Mouse (Mus musculus) lung, adult 2 months (tissue): ENCODE results near the gene Wnt5b. TPM values are rescaled to one million over a fixed set of nuclear protein-coding genes. Genes with fewer than 3 reads are reported as not detected.

Experiments used
- DNase-seq: peaks from one replicate; pipeline ENCODE4 v3.0.0; 2022
- H3K4me1 ChIP-seq: fragments of 200-500 bp; 2 replicates; pipeline ENCODE4 v1.6.1; 2011; ENCODE audit warnings: low read length; ENCODE audit not compliant: control insufficient read depth, insufficient read depth
- H3K4me3 ChIP-seq: fragments of 200-500 bp; replicated peaks from 2 replicates; pipeline ENCODE3; 2011; ENCODE audit warnings: low read depth, mild to moderate bottlenecking, control low read depth, low read length; ENCODE audit errors: extremely low read depth
- CTCF ChIP-seq: fragments of 200-500 bp; IDR thresholded peaks from 2 replicates; pipeline ENCODE4 v1.5.1; 2011; ENCODE audit warnings: mild to moderate bottlenecking, low read length, control low read depth; ENCODE audit not compliant: insufficient read depth
- POLR2A ChIP-seq: fragments of 200-500 bp; IDR thresholded peaks from 2 replicates; pipeline ENCODE4 v1.6.1; 2011; ENCODE audit warnings: low read depth, mild to moderate bottlenecking, control low read depth, low read length, borderline replicate concordance; ENCODE audit errors: extremely low read depth
- WGBS: fragments of 180-500 bp; shearing (Covaris S2); methylation state at CpG from one replicate; pipeline ENCODE4 v1.1.7; 2018; 5-methylcytosine and 5-hydroxymethylcytosine counted together
- polyA plus RNA-seq: library from polyadenylated mRNA; depleted of rRNA; stranded (reverse); fragments of >200 nt; gene quantifications from 2 replicates; pipeline ENCODE4 v1.2.3, GENCODE M21; 2012

Wnt5b gene
- polyA plus RNA-seq, 1 experiment, result 3.2 TPM

GRCm38 (mm10) chr6:119467785-119468059 is 76.4 kb downstream of the Wnt5b start:
- 82% methylated on average over 2 of the region's 2 CpGs for WGBS
- H3K4me3 ChIP-seq, result no peak overlapping the region
- H3K4me1 ChIP-seq, result no peaks in the 10 kb centered on the region
- DNase-seq, result no peak
- TF ChIP-seq CTCF, result no peak
- no peak for TF ChIP-seq POLR2A

DNA sequence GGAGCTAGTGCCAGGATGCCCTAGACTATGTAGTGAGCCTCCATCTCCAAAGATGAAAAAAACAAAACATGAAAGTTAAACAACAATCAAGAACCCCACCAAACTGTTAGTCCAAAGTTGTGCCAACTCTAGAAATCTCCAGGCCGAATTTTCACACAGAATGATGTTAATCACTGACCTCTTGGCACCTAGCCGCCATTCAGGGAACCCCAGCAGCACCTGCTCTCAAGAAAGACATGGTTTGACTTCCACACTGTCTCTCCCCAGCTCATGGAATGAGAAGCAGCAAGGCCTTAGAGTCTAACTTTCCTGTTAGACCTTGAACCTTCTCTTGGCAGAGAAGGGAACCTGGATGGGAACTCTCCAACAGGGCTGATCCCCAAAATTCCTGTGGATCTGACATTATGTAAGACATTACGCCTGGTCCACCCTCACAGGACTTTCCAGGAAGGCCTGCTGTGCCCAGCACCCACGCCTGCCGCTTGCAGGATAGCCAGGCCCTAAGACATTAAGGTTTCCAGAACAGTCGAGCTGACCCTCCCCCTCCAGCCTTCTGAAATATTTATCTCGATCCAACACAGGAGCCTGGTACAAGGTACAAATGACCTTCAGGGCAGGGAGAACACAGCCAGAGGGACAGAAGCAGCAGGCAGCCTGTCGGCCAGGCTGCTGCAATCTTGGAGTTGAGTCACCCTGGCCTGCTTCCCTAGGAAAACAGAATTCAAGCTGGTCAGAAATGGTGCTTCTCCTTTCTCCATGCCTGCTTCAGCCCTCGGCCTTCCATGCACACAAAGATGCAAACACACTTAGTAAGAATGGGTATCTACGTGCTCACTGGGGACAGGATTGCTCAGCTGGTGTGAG is 77.0 kb downstream of the Wnt5b start:
- WGBS, result 58% methylated on average over 10 of the region's 10 CpGs
- TF ChIP-seq POLR2A, result no peak
- TF ChIP-seq CTCF, result no peak
- H3K4me3 ChIP-seq, result no peak overlapping the region
- H3K4me1 ChIP-seq, result no peaks in the 10 kb centered on the region
- DNase-seq, result no peak

DNA sequence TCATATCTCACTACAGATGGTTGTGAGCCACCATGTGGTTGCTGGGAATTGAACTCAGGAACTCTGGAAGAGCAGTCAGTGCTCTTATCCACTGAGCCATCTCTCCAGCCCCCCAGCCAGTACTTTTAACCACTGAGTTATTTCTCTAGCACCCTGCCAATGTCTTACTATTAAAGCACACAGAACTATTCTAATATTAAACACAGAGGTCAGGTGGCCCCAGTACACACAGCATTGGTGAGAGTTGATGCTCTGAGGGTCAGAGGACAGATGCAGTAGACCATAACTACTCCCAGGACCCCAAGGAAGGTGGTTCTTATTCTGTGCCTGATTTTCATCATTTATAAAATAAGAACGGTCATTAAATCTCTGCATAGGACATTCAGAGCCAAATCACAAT is 78.0 kb downstream of the Wnt5b start:
- WGBS, result 94% methylated on average over 1 of the region's 1 CpGs
- Histone ChIP-seq H3K4me3 (no peak overlapping the region), H3K4me1 (no peaks in the 10 kb centered on the region)
- no peak for DNase-seq
- TF ChIP-seq POLR2A (no peak), CTCF (no peak)

- TF ChIP-seq POLR2A (no peak), CTCF (no peak)
- H3K4me1 ChIP-seq, result no peaks in the 10 kb centered on the region
- 83% methylated on average over 5 of the region's 5 CpGs for WGBS
- no peak overlapping the region for H3K4me3 ChIP-seq
- DNase-seq, result no peak
Measured at GRCm38 (mm10) chr6:119460391-119460790, 83.8 kb downstream of the Wnt5b start.

DNA sequence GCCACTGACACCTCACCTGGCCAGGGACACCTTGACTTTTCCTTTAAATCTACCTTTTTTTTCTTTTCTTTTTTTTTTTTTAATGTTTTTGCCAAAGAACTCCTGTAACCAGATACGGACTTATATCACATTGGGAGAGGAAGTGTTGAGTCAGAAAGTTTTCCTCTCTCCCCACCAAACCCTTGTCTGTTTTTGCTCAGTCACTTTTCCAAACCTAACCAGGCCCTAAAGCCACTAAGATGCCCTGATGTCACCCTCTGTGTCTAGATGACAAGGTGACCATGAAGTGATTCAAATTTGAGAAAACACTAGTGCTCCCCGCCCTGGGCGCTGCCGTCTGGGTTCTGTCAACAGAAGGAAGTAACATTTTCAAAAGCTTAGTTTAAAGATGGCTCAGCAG is 85.1 kb downstream of the Wnt5b start:
- Histone ChIP-seq H3K4me1 (no peaks in the 10 kb centered on the region), H3K4me3 (no peak overlapping the region)
- DNase-seq, result no peak
- 63% methylated on average over 4 of the region's 4 CpGs for whole genome bisulfite sequencing
- TF ChIP-seq CTCF, result no peak
- no peak for TF ChIP-seq POLR2A

GRCm38 (mm10) chr6:119458166-119458565 is 86.0 kb downstream of the Wnt5b start:
- no peak for DNase-seq
- TF ChIP-seq POLR2A (no peak), CTCF (no peak)
- WGBS, result 71% methylated on average over 8 of the region's 8 CpGs
- no peak overlapping the region for H3K4me3 ChIP-seq
- no peaks in the 10 kb centered on the region for H3K4me1 ChIP-seq

DNA sequence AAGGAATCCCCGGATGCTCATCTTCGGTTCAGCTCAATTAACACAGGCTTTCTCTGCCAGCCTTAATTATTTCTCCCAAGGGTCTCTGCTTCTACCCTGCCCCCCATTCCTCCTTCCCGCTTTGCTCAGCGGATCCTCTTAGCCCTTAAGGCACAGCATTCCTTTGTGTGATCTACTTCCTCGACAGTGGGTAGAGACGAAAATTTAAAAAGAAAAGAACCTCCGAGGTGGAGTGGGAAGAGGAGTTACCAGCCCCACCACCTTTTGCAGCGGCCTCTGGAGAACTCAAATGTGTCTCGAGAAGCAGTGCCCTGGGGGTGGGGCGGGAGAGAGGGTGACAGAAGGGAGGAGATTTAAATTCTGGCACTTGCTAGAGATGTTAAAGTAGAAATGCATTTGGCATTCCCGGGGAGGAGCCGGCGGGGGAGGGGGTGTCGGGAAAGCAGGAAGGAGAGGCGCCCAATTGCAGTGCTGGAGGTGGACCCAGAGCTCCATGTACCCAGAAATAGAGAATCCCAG is 92.1 kb downstream of the Wnt5b start:
- peak overlapping the region; percentile 57 for H3K4me3 ChIP-seq
- peak; percentile 39 for DNase-seq
- under 1% methylated on average over 15 of the region's 15 CpGs for WGBS
- H3K4me1 ChIP-seq, result no peaks in the 10 kb centered on the region
- TF ChIP-seq CTCF, result no peak
- TF ChIP-seq POLR2A, result no peak

GRCm38 (mm10) chr6:119450965-119451943 is 92.9 kb downstream of the Wnt5b start:
- 35% methylated on average over 14 of the region's 14 CpGs for WGBS
- Histone ChIP-seq H3K4me1 (no peaks in the 10 kb centered on the region), H3K4me3 (no peak overlapping the region)
- DNase-seq, result no peak
- TF ChIP-seq CTCF (no peak), POLR2A (no peak)

GRCm38 (mm10) chr6:119449060-119449499 is 95.1 kb downstream of the Wnt5b start:
- peak overlapping the region; percentile 60 for H3K4me3 ChIP-seq
- WGBS, result 6% methylated on average over 18 of the region's 23 CpGs
- TF ChIP-seq POLR2A (no peak), CTCF (no peak)
- H3K4me1 ChIP-seq, result no peaks in the 10 kb centered on the region
- peak; percentile 47 for DNase-seq
